Mouse (Mus musculus) lung, adult 10 weeks (tissue): ENCODE measurements around the gene Pxdc1. TPM values are rescaled to one million over a fixed set of nuclear protein-coding genes. Genes with fewer than 3 reads are reported as not detected.

Experiments
- polyA plus RNA-seq: library from polyadenylated mRNA; stranded (reverse); fragments of 350-450 nt; fragmentation: Illumina TruSeq; extraction: RNeasy Lipid Tissue Mini Kit (QIAGEN cat#74804); gene quantifications from one replicate; pipeline ENCODE4 v1.2.3, GENCODE M21; 2014; ENCODE audit warnings: low read depth, low replicate concordance; ENCODE audit not compliant: insufficient read depth

Gene Pxdc1
- polyA plus RNA-seq = 139 TPM

GRCm38 (mm10) chr13:34653391-34653790 lies at the start of gene Pxdc1:
Pxdc1 (minus strand) TSS chr13:34653486.

Other genes starting within 250 kb of the Pxdc1 start
- not detected for gene Fam50b, start 81.4 kb upstream of the Pxdc1 start, polyA plus RNA-seq
- gene Prpf4b, start 221.8 kb upstream of the Pxdc1 start, polyA plus RNA-seq = 33.5 TPM